Mouse (Mus musculus): ENCODE data around the gene Fhit.

Fhit gene

GRCm38 (mm10) chr14:10680041-10680440, 481.8 kb downstream of the Fhit start:
- DNase-seq = no peak

GRCm38 (mm10) chr14:10679638-10680037, 482.2 kb downstream of the Fhit start:
- DNase-seq = no peak

GRCm38 (mm10) chr14:10677627-10678026, 484.2 kb downstream of the Fhit start:
- peak; percentile 5 for DNase-seq

GRCm38 (mm10) chr14:10660247-10660646, 501.6 kb downstream of the Fhit start:
- DNase-seq = no peak

- DNase-seq = no peak
Observed at GRCm38 (mm10) chr14:10659326-10659725, 502.5 kb downstream of the Fhit start.

- no peak for DNase-seq
Observed at GRCm38 (mm10) chr14:10658219-10658618, 503.6 kb downstream of the Fhit start.

GRCm38 (mm10) chr14:10657364-10657763, 504.5 kb downstream of the Fhit start:
- DNase-seq = no peak

GRCm38 (mm10) chr14:10655842-10656241, 506.0 kb downstream of the Fhit start:
- DNase-seq = no peak

- DNase-seq = no peak
Observed at GRCm38 (mm10) chr14:10647832-10648231, 514.0 kb downstream of the Fhit start.

- no peak for DNase-seq
Observed at GRCm38 (mm10) chr14:10631783-10632182, 530.1 kb downstream of the Fhit start.

GRCm38 (mm10) chr14:10630831-10631360, 530.9 kb downstream of the Fhit start:
- no peak for DNase-seq

- no peak for DNase-seq
Observed at GRCm38 (mm10) chr14:10593467-10593866, 568.4 kb downstream of the Fhit start.

GRCm38 (mm10) chr14:10568937-10569552, 592.8 kb downstream of the Fhit start:
- DNase-seq = no peak

- DNase-seq = no peak
Observed at GRCm38 (mm10) chr14:10567771-10568170, 594.1 kb downstream of the Fhit start.

GRCm38 (mm10) chr14:10554755-10555154, 607.1 kb downstream of the Fhit start:
- no peak for DNase-seq

GRCm38 (mm10) chr14:10548632-10549031, 613.2 kb downstream of the Fhit start:
- no peak for DNase-seq

- DNase-seq = no peak
Observed at GRCm38 (mm10) chr14:10545916-10546315, 615.9 kb downstream of the Fhit start.

GRCm38 (mm10) chr14:10534862-10535261, 627.0 kb downstream of the Fhit start:
- no peak for DNase-seq

- no peak for DNase-seq
Observed at GRCm38 (mm10) chr14:10531748-10532500, 629.9 kb downstream of the Fhit start.

GRCm38 (mm10) chr14:10526800-10527199, 635.0 kb downstream of the Fhit start:
- no peak for DNase-seq

GRCm38 (mm10) chr14:10525786-10526185, 636.0 kb downstream of the Fhit start:
- no peak for DNase-seq

GRCm38 (mm10) chr14:10514026-10514425, 647.8 kb downstream of the Fhit start:
- no peak for DNase-seq

GRCm38 (mm10) chr14:10509252-10509651, 652.6 kb downstream of the Fhit start:
- no peak for DNase-seq

GRCm38 (mm10) chr14:10507560-10507959, 654.3 kb downstream of the Fhit start:
- no peak for DNase-seq

All from cerebellum, adult 9-10 months (tissue).